Mouse (Mus musculus) erythroblast, embryonic 14.5 days (primary cell): ENCODE data around the gene Ergic1.

Experiments used
- GATA1 ChIP-seq: IDR thresholded peaks from 2 replicates; pipeline ENCODE4 v1.6.1; 2012; ENCODE audit warnings: low read length, inconsistent platforms, mixed read lengths
- TAL1 ChIP-seq: IDR thresholded peaks from 3 replicates; pipeline ENCODE4 v1.6.1; 2012; ENCODE audit warnings: low read length, inconsistent platforms, mixed read lengths

- TF ChIP-seq TAL1 (no peak), GATA1 (no peak)
Measured at GRCm38 (mm10) chr17:26620292-26620691, 59.0 kb downstream of the Ergic1 start.
